Mouse (Mus musculus) hindbrain, embryonic 12.5 days (tissue): Measurements from ENCODE around the gene Adam12. TPM values are rescaled to one million over a fixed set of nuclear protein-coding genes. Genes with fewer than 3 reads are reported as not detected.
A peak's percentile ranks its signal among the peaks of the same experiment; 100 is the strongest.

Source experiments
- ATAC-seq: fragments of 200-750 bp; cut with Nextera tagmentation; 2 replicates; pipeline ENCODE4 v1.8.0; 2017; ENCODE audit warnings: moderate TSS enrichment; ENCODE audit not compliant: low FRiP score
- H3K27ac ChIP-seq: fragments of 300-500 bp; sonication (generic); 2 replicates; pipeline ENCODE4 v1.5.1; 2016; ENCODE audit warnings: mild to moderate bottlenecking
- H3K27me3 ChIP-seq: fragments of 300-500 bp; sonication (generic); 2 replicates; pipeline ENCODE4 v1.6.1; 2016; ENCODE audit warnings: mild to moderate bottlenecking
- H3K36me3 ChIP-seq: fragments of 300-500 bp; sonication (generic); 2 replicates; pipeline ENCODE4 v1.6.1; 2016; ENCODE audit warnings: mild to moderate bottlenecking
- H3K4me1 ChIP-seq: fragments of 300-500 bp; sonication (generic); 2 replicates; pipeline ENCODE4 v1.6.1; 2016
- H3K4me2 ChIP-seq: fragments of 300-500 bp; sonication (generic); replicated peaks from 2 replicates; pipeline ENCODE4 v1.6.1; 2016; ENCODE audit warnings: mild to moderate bottlenecking
- H3K4me3 ChIP-seq: fragments of 300-500 bp; sonication (generic); 2 replicates; pipeline ENCODE4 v1.5.1; 2016; ENCODE audit warnings: mild to moderate bottlenecking
- H3K9ac ChIP-seq: fragments of 300-500 bp; sonication (generic); 2 replicates; pipeline ENCODE4 v1.6.1; 2016; ENCODE audit warnings: mild to moderate bottlenecking, moderate library complexity
- H3K9me3 ChIP-seq: fragments of 300-500 bp; sonication (generic); replicated peaks from 2 replicates; pipeline ENCODE4 v1.6.1; 2016; ENCODE audit warnings: mild to moderate bottlenecking
- WGBS: fragments of 180-500 bp; shearing (Covaris S2); methylation state at CpG from one replicate; pipeline ENCODE4 v1.1.7; 2016; 5-methylcytosine and 5-hydroxymethylcytosine counted together
- microRNA-seq: library from miRNA; unstranded; fragments of <30 nt; microRNA quantifications from one replicate; pipeline ENCODE4, GENCODE M21; 2017
- polyA plus RNA-seq: library from polyadenylated mRNA; unstranded; fragments of >200 nt; fragmentation: Nextera tagmentation; extraction: Ambion mirVana; gene quantifications from 2 replicates; pipeline ENCODE4 v1.2.1, GENCODE M21; 2016

Adam12 gene
- polyA plus RNA-seq, 1 experiment from 2014 or later, result 3.5 TPM

- no peaks in the 10 kb centered on the region for H3K4me1 ChIP-seq
- H3K4me2 ChIP-seq, result no peak overlapping the region
- ATAC-seq, result no peak
- no peak overlapping the region for H3K9ac ChIP-seq
- H3K9me3 ChIP-seq, result no peaks in the 10 kb centered on the region
- H3K27me3 ChIP-seq, result peaks cover 3% of the 10 kb centered on the region; the same call in 1 of the 2 replicates
- 91% methylated on average over 5 of the region's 5 CpGs for WGBS
- H3K36me3 ChIP-seq, result no peaks in the 10 kb centered on the region
- H3K4me3 ChIP-seq, result no peak overlapping the region
- no peak overlapping the region for H3K27ac ChIP-seq
Observed at GRCm38 (mm10) chr7:133862723-133863122, 369.2 kb downstream of the Adam12 start.

GRCm38 (mm10) chr7:133862233-133862632 is 369.7 kb downstream of the Adam12 start:
- no peak for ATAC-seq
- H3K4me2 ChIP-seq, result no peak overlapping the region

GRCm38 (mm10) chr7:133859548-133859947 is 372.4 kb downstream of the Adam12 start:
- Histone ChIP-seq H3K36me3 (no peaks in the 10 kb centered on the region), H3K9ac (no peak overlapping the region), H3K27ac (no peak overlapping the region), H3K27me3 (no peaks in the 10 kb centered on the region), H3K4me3 (no peak overlapping the region), H3K4me2 (no peak overlapping the region), H3K9me3 (no peaks in the 10 kb centered on the region), H3K4me1 (no peaks in the 10 kb centered on the region)
- 83% methylated on average over 4 of the region's 4 CpGs for whole genome bisulfite sequencing
- no peak for ATAC-seq

More at GRCm38 (mm10) chr7:133862233-133862632, 369.7 kb downstream of the Adam12 start:
- Histone ChIP-seq H3K9me3 (no peaks in the 10 kb centered on the region), H3K4me3 (no peak overlapping the region), H3K4me1 (no peaks in the 10 kb centered on the region), H3K27ac (no peak overlapping the region), H3K27me3 (no peaks in the 10 kb centered on the region), H3K9ac (no peak overlapping the region), H3K36me3 (no peaks in the 10 kb centered on the region)
- WGBS, result 91% methylated on average over 6 of the region's 6 CpGs

- no peaks in the 10 kb centered on the region for H3K9me3 ChIP-seq
- H3K4me3 ChIP-seq, result no peak overlapping the region
- no peaks in the 10 kb centered on the region for H3K27me3 ChIP-seq
- no peak for ATAC-seq
- H3K36me3 ChIP-seq, result no peaks in the 10 kb centered on the region
- no peak overlapping the region for H3K9ac ChIP-seq
- no peaks in the 10 kb centered on the region for H3K4me1 ChIP-seq
- no peak overlapping the region for H3K4me2 ChIP-seq
- 93% methylated on average over 3 of the region's 3 CpGs for WGBS
- H3K27ac ChIP-seq, result no peak overlapping the region
Observed at GRCm38 (mm10) chr7:133858506-133858905, 373.4 kb downstream of the Adam12 start.

- 28% methylated on average over 3 of the region's 3 CpGs for WGBS
- Histone ChIP-seq H3K4me3 (no peak overlapping the region), H3K36me3 (no peaks in the 10 kb centered on the region), H3K27me3 (no peaks in the 10 kb centered on the region), H3K27ac (no peak overlapping the region), H3K4me2 (no peak overlapping the region), H3K9me3 (no peaks in the 10 kb centered on the region), H3K9ac (no peak overlapping the region), H3K4me1 (no peaks in the 10 kb centered on the region)
- peak; percentile 56; the same call in 1 of the 2 replicates for ATAC-seq
Observed at GRCm38 (mm10) chr7:133856278-133856677, 375.7 kb downstream of the Adam12 start.

GRCm38 (mm10) chr7:133850735-133851134 is 381.2 kb downstream of the Adam12 start:
- no peaks in the 10 kb centered on the region for H3K27me3 ChIP-seq
- H3K4me1 ChIP-seq, result no peaks in the 10 kb centered on the region
- H3K4me3 ChIP-seq, result no peak overlapping the region
- no peaks in the 10 kb centered on the region for H3K36me3 ChIP-seq
- H3K9me3 ChIP-seq, result no peaks in the 10 kb centered on the region
- H3K9ac ChIP-seq, result no peak overlapping the region
- no peak for ATAC-seq
- no peak overlapping the region for H3K27ac ChIP-seq
- H3K4me2 ChIP-seq, result no peak overlapping the region

- no peaks in the 10 kb centered on the region for H3K27me3 ChIP-seq
- H3K27ac ChIP-seq, result no peak overlapping the region
- no peaks in the 10 kb centered on the region for H3K9me3 ChIP-seq
- WGBS, result 89% methylated on average over 2 of the region's 2 CpGs
- no peak overlapping the region for H3K4me2 ChIP-seq
- H3K4me3 ChIP-seq, result no peak overlapping the region
- H3K4me1 ChIP-seq, result no peaks in the 10 kb centered on the region
- no peak overlapping the region for H3K9ac ChIP-seq
- no peaks in the 10 kb centered on the region for H3K36me3 ChIP-seq
- no peak for ATAC-seq
Observed at GRCm38 (mm10) chr7:133848180-133848579, 383.8 kb downstream of the Adam12 start.

GRCm38 (mm10) chr7:133847175-133847574 is 384.8 kb downstream of the Adam12 start:
- 24% methylated on average over 1 of the region's 1 CpGs for WGBS
- H3K4me1 ChIP-seq, result no peaks in the 10 kb centered on the region
- H3K27me3 ChIP-seq, result no peaks in the 10 kb centered on the region
- no peaks in the 10 kb centered on the region for H3K9me3 ChIP-seq
- H3K27ac ChIP-seq, result no peak overlapping the region
- H3K9ac ChIP-seq, result no peak overlapping the region
- H3K4me3 ChIP-seq, result no peak overlapping the region
- no peak for ATAC-seq
- H3K4me2 ChIP-seq, result no peak overlapping the region
- no peaks in the 10 kb centered on the region for H3K36me3 ChIP-seq

GRCm38 (mm10) chr7:133842079-133842478 is 389.9 kb downstream of the Adam12 start:
- no peak for ATAC-seq
- H3K4me2 ChIP-seq, result no peak overlapping the region
- no peak overlapping the region for H3K4me3 ChIP-seq
- no peaks in the 10 kb centered on the region for H3K27me3 ChIP-seq
- no peaks in the 10 kb centered on the region for H3K4me1 ChIP-seq
- no peaks in the 10 kb centered on the region for H3K9me3 ChIP-seq
- H3K27ac ChIP-seq, result no peak overlapping the region
- WGBS, result 71% methylated on average over 6 of the region's 6 CpGs
- no peaks in the 10 kb centered on the region for H3K36me3 ChIP-seq
- H3K9ac ChIP-seq, result no peak overlapping the region

GRCm38 (mm10) chr7:133839546-133839945 is 392.4 kb downstream of the Adam12 start:
- H3K27me3 ChIP-seq, result no peaks in the 10 kb centered on the region
- no peak for ATAC-seq
- H3K4me2 ChIP-seq, result no peak overlapping the region
- no peaks in the 10 kb centered on the region for H3K36me3 ChIP-seq
- no peak overlapping the region for H3K4me3 ChIP-seq
- no peak overlapping the region for H3K9ac ChIP-seq
- H3K4me1 ChIP-seq, result no peaks in the 10 kb centered on the region
- WGBS, result 84% methylated on average over 4 of the region's 4 CpGs
- H3K27ac ChIP-seq, result no peak overlapping the region
- no peaks in the 10 kb centered on the region for H3K9me3 ChIP-seq

Small RNA genes within 50 kb of the gene (microRNA-seq; reads per million reads assigned to microRNA genes)
- not detected for gene Gm23631

Other genes starting within 250 kb of the Adam12 start
- gene D7Ertd443e, start 153.5 kb upstream of the Adam12 start, polyA plus RNA-seq, result 0.17 and 0.35 TPM in 2 replicates